Mouse (Mus musculus): ENCODE measurements around the gene Tex9. TPM values are rescaled to one million over a fixed set of nuclear protein-coding genes. Genes with fewer than 3 reads are reported as not detected.

The Tex9 gene
- total RNA-seq (2023) = 1 to 10 TPM; 3.6 to 4.1 TPM

DNA sequence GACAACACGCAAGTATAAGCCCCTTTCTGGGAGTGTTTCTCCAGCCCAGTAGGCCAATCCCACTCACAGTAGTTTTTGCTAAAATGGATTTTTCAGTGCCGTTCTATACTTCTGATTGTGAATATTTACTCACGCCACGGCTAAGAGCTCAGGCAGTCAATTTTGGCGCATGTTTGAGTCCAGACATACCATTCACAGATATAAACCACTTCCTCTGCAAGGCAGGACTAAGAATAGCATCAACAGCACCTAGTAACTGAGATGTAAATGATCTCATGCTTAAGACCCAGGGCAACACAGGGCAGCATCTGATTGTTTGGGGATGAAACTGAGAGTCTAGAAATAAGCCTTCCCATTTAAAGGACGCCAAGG lies at the start of gene Tex9:
Gene Tex9 (minus strand): TSS at position 19 of the 372 bp plus-strand sequence.

DNA sequence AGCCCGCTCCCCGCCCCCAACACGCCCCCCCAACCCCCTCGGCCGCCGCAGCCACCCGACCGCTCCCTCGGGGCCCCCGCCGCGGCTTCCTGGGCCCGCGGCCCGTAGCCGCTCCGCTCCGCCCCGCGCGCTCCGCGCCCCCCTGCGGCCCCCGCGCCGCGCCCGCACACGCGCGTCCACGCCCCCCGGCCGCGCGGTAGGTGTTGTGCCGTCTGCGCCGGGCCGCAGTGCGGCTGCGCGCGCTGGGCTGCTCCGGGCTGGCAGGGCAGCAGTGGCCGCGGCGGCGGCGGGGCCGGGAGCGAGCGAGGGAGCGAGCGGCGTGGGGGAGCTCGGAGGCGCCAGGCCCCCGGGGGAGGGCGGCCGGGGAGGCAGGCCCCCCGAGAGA lies 40.0 kb upstream of the Tex9 start, which contains the start of gene Rfx7:
Gene Rfx7 (plus strand): TSS at position 245 of the 385 bp plus-strand sequence.

DNA sequence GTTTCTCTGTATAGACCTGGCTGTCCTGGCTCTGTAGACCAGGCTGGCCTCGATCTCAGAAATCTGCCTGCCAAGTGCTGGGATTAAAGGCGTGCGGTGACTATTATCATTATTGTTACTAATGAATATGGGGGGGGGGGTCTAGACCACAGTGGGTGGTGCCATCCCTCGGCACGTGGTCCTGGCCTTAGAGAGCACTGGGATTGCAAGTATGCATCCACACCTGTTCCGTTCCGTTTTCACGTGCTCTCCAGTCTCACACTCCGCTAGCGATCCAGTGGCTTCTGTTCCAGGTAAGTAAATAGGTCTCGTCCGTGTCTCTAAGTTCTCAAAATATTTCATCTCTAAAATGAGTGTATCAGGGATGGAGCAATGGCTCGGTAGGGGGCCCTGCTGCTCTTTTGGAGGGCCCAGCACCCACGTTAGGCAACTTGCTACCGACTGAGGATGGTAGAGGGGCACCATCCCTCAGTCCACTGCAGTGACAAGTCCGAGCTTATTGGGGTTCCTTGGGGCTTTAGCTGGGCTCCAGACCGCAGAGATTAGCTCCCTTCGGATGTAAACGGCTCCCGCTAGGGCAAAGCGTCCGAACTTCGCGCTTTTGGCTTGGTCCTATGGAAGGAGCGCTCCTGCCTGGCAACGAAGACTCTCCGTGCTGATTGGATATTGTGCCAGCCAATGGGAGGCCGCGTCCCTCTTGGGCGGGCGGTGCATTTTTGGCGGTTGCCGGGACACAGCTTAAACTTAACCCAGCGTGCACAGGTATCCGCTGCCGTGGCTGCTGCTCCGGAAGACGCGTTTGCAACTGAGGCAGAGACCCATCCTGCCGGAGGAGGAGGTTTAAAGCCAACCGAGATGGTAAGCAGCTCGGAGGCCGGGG lies 54.0 kb downstream of the Tex9 start, which contains the start of gene Mns1:
Gene Mns1 (plus strand): TSS at position 190 of the 880 bp plus-strand sequence.

Other genes starting within 250 kb of the Tex9 start
- gene Zfp280d, start 217.4 kb downstream of the Tex9 start, total RNA-seq (2023) = 10 to 100 TPM; 26.8 to 31.1 TPM
- 1 to 10 TPM; 6.7 to 7.9 TPM for gene Mns1, start 54.2 kb downstream of the Tex9 start, total RNA-seq (2023)
- gene Rfx7, start 40.0 kb upstream of the Tex9 start, total RNA-seq (2023) = 10 to 100 TPM; 28.5 to 29.6 TPM
- gene Nedd4, start 170.1 kb upstream of the Tex9 start, total RNA-seq (2023) = 100 to 1,000 TPM; 117 to 135 TPM